Mouse (Mus musculus) megakaryocyte progenitor cell, adult 5-6 weeks (primary cell): ENCODE results near the gene Sbno1. TPM values are rescaled to one million over a fixed set of nuclear protein-coding genes. Genes with fewer than 3 reads are reported as not detected.
"Not testable (repeated sequence)": the region's sequence is repeated elsewhere in the genome, so short reads cannot be mapped to it uniquely, and the experiment has no call there.

Source experiments
- ATAC-seq: replicated peaks from 2 replicates; pipeline ENCODE4 v1.8.0; 2016; ENCODE audit warnings: mild to moderate bottlenecking, moderate TSS enrichment, inconsistent platforms; ENCODE audit not compliant: poor library complexity
- total RNA-seq, 2 experiments: library from RNA; stranded (forward) in 1 of 2; stranded (reverse) in 1 of 2; fragments of 157-497, 149-512 nt in 1 of 2; fragments of 200-1000 nt in 1 of 2; gene quantifications; 2 replicates each; pipeline versions ENCODE4 v1.2.3 to v1.2.4; 2015 to 2017

Gene Sbno1
- total RNA-seq (2015) = 94.8 and 95.7 TPM in 2 replicates
- 162 and 219 TPM in 2 replicates for total RNA-seq (2017)

DNA sequence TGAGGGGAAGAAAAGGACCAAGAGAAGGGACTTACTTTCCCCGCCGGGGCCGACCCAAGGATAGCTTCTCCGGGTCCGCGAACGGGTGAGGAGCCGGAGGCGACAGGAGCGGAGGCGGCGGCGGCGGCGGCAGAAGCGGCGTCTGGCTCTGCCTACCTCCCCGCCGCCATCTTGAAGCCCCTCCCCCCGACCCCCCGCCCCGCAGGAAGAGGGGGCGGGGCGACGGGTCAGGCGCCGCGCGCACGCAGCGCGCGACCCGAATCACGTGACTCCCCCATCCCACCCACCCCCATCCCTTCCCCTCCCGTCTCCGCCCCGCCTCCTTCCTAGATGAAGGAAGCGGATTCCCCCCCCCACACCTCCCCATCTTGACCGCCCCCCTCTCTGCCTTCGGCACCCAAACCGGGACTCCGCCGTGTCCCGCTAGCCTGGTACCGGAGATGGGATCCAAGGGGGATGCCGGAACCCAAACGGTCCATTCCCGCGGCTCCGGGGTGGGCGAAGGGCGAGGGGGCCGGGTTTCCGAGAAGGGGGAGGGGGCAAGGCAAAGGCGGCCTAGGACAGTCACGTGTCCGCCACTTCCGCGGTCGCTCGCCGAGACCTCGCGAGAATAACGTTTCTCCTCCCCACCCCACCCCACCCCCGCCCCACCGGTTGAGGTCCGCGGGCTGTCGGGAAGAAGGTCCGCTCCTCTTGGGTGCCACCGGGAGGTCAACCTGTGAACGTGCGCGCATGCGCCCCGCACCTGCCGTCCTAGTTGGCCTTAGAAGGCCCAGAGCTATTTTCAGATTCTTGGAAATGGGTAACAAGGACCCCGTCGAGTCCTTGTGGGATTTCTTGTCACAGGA is at the start of gene Sbno1:
Gene Sbno1 (minus strand): TSS at position 590 of the 848 bp plus-strand sequence.
- ATAC-seq = peak; percentile 94

DNA sequence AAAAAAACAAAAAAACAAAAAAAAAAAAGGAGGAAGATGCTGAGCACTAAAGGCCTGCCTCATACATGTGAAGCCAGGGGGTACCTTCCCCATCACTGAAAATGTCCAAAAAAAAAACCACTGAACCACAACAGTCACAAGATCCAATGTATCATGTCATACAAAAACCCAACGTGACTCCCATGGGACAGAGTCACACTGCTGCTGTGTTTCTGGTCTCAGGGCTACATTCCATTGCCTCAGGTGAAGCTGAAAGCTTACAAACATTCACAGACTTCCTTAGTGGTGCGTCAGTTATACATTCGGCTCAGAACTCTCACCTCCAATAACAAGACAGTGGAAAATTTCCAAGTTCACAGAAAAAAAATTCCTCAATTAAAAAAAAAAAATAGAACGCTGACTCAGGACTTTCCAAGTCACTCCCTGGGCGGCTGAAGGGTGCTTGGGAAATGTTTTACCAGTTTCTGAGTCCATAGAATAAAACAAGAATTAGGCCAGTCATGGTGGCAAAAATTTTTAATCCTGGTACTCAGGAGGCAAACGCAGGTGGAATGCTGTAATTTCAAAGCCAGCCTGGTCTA is 44.9 kb upstream of the Sbno1 start:
- no peak for ATAC-seq

- ATAC-seq = no peak
Observed at GRCm38 (mm10) chr5:124469486-124469885, 43.7 kb upstream of the Sbno1 start.

DNA sequence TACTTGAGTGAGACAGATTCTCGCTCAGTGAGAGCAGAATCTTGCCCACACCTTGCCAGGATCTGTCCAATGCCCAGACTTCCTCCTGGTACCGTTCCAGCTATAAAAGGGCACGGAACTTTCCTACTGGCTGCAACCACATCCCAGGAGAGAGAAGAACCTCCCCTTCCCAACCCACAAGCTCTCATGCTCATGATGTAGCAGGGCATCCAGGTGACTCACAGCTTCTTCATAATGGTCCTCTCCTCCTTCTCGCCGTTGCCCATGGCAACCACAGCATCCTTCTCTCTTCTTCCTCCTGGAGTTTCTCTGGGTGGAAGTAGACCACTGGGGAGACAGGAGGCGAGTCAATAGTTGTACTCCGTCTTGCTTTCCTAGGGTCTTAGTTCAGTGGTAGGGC is 42.6 kb upstream of the Sbno1 start:
- no peak; the same call in 1 of the 2 replicates for ATAC-seq

- ATAC-seq = peak; percentile 77
Observed at GRCm38 (mm10) chr5:124467766-124468165, 42.0 kb upstream of the Sbno1 start.

GRCm38 (mm10) chr5:124464905-124465304 is 39.1 kb upstream of the Sbno1 start:
- no peak for ATAC-seq

GRCm38 (mm10) chr5:124463462-124463861 is 37.7 kb upstream of the Sbno1 start:
- ATAC-seq = no peak

- no peak for ATAC-seq
Observed at GRCm38 (mm10) chr5:124462297-124463025, 36.7 kb upstream of the Sbno1 start.

- ATAC-seq = not testable (repeated sequence)
Observed at GRCm38 (mm10) chr5:124460922-124461321, 35.1 kb upstream of the Sbno1 start.

- no peak for ATAC-seq
Observed at GRCm38 (mm10) chr5:124456762-124457161, 31.0 kb upstream of the Sbno1 start.

DNA sequence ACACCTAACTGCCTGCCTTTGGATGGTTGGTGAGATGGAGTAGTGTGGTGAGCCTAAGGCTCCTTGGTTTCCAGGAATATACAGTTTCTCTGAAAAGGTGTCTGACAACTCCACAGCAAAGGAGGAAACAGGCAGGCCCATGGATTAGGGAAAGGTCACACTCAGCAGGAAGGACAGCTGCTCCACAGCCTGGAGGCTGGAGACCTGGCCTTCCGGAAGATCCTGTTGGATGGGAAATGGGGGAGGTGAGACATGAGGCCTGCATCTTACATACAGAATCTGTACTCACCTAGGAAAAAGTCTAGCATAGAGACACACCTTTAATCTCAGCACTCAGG is 28.2 kb upstream of the Sbno1 start:
- no peak for ATAC-seq

GRCm38 (mm10) chr5:124453339-124454081 is 27.7 kb upstream of the Sbno1 start:
- ATAC-seq = no peak

- ATAC-seq = no peak
Observed at GRCm38 (mm10) chr5:124452494-124453228, 26.9 kb upstream of the Sbno1 start.

DNA sequence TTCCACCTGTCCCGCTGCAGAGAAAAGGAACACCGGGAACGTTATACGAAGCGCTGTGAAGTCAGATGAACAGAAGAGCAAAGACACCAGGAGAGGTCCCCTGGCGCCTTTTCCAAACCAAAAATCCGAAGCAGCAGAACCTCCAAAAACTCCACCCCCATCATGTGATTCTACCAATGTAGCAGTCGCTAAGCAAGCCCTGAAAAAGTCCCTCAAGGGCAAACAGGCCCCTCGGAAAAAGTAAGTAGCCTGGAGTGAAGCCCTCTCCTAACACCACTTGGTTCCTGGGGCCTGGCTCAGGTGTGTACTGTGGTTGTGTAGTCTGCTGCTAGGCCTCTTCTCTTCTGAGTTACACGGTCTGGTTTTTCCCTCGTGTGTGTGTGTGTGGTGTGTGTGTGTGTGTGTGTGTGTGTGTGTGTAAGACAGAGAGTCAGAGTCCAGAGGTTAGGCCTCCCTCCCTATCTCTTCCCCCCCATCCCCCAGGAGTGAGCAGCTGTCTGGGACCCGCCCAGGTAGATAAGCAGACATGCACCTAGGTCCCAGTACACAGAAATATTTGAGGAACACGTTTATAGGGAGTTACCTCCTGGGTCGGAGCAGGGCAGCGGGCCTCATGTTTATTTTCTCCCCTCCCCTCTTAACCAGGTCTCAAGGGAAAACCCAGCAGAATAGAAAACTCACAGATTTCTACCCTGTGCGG is 25.0 kb upstream of the Sbno1 start:
- ATAC-seq = no peak

- no peak for ATAC-seq
Observed at GRCm38 (mm10) chr5:124450051-124450450, 24.2 kb upstream of the Sbno1 start.

GRCm38 (mm10) chr5:124449494-124449893 is 23.7 kb upstream of the Sbno1 start:
- ATAC-seq = no peak

DNA sequence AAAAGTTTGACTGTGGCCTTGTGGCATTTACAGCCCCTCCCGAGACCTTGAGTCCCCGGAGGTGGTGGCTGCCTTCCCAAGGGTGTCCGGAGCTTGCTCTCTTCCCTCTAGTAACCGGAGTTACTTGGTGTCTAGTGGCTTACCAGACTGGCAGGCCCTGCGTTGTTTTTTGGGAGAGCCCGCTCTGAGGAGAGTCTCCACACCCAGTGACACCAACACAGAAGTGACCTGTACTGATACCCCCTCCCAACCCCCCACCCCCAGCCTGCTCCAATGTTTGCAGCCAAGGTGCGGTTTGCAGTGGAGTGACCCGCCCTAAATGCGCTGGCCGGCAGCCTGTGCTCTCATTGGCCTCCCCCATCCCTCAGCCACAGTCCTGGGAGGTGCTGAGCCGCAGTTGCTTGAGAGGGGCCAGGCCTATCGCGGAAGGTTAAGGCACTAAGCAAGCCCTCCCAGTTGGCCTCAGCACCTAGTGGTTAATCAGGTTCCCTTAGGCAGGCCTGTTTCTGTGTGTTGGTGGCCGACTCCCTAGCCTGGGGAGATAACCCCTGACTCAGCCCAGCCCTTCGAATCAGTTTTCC is 20.6 kb upstream of the Sbno1 start:
- peak; percentile 76 for ATAC-seq

GRCm38 (mm10) chr5:124445621-124446293 is 20.0 kb upstream of the Sbno1 start:
- ATAC-seq = no peak; the same call in 1 of the 2 replicates
